Mouse (Mus musculus) C2C12 (cell line): Measurements from ENCODE around the gene Smox.

Experiments
- CTCF ChIP-seq: IDR thresholded peaks from one replicate; pipeline ENCODE4 v1.5.1; 2011; ENCODE audit not compliant: control insufficient read depth, insufficient read depth, insufficient read length
- MYOD1 ChIP-seq: IDR thresholded peaks from one replicate; pipeline ENCODE4 v1.6.1; 2011; ENCODE audit warnings: low read depth; ENCODE audit not compliant: control insufficient read depth, insufficient read length
- MYOG ChIP-seq: IDR thresholded peaks from one replicate; pipeline ENCODE4 v1.6.1; 2011; ENCODE audit not compliant: control insufficient read depth, insufficient read length; ENCODE audit errors: extremely low read depth
- USF1 ChIP-seq: IDR thresholded peaks from one replicate; pipeline ENCODE4 v1.6.1; 2011; ENCODE audit warnings: low read depth, mild to moderate bottlenecking, control low read depth, moderate library complexity

DNA sequence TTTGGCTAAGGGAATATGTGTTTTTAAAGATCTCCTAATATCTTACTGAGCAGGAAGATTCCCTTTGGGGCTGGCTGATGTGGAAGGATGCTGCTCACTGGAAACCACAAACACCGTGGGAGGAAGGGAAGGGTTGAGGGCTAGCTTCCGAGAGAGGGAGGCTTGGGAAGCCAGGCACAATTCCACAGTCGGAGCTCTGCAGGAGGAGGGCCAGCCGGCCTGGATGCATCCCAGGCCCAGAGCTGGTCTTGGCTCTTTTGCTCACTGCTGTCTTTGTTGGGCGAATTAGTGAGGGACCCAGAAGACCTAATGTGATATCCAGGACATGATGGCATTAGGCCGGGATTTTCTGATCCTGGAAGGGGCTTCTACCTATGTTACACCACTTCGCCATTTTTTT, 6.9 kb downstream of the Smox start:
- no peak for TF ChIP-seq CTCF
- no peak for TF ChIP-seq MYOG
- no peak for TF ChIP-seq MYOD1
- no peak for TF ChIP-seq USF1
